Mouse (Mus musculus) layer of hippocampus, adult 9-10 months (tissue): ENCODE results near the gene Ppp1r1b.
A peak's percentile ranks its signal among the peaks of the same experiment; 100 is the strongest.

Experiments used
- DNase-seq: peaks from one replicate; pipeline ENCODE4 v3.0.0; 2022; ENCODE audit warnings: low spot score

Gene Ppp1r1b

DNA sequence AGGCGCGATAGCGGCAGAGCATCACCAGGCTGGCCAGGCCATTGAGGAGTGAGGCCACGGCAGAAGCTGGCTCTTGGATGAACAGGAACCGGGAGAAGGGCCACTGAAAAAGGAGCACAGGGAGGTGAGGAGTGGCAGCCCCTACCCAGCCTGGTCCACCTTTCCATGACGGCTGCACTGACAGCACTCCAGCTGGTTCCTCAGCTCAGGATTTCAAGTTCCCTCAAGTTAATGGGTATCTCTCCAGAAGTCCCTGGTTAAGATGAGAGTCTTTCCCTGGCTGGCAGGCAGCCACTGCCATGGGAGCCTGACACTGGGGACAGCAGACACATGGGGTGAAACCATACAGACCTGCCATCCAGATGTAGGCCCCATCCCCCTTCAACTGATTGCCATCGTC, 49.7 kb downstream of the Ppp1r1b start:
- DNase-seq = no peak

DNA sequence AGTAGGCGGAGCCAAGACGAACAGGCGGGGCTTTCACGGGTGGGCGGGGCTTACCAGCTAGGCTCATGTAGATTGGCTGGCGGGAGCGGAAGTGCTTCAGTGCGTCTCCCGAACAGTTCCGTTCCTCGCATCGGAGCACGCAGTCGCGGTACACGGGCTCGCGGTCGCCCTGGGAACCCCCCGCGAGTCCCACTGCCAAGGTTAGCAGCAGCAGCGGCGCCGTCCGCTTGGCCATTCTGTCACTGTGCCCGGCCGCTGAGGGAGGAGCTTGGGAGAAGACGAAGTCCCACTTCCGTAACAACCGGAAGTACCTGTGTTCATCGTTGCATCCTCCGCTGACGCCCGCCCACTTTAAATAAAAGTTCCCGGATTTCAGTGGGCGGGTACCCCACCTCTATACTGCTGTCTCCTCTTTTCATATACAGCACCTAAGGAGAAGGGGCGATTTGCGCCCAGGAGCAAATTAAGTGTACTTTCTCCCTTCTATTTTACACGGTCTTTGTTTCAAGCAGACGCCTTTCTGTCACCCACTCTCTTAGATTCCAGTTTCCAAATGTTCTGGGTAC, 52.0 kb downstream of the Ppp1r1b start, which contains the start of gene Pgap3:
Pgap3 (minus strand) TSS at position 330 of the 566 bp plus-strand sequence.
- peak; percentile 82 for DNase-seq

DNA sequence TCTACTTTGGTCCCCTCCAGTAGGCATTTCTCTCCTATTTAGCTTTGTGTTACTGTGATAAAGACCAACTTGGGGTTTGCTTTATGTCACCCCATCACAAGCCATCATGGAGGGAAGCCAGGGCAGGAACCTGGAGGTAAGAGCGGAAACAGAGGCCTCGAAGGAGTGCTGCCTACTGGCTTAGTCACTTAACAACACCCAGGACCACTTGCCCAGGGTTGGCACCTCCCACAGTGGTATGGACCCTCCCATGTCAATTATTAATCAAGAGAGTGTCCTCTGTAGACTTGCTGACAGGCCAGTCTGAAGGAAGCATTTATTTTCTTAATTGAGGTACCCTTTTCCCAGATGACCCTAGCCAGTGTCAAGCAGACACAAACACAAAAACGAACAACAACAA, 52.6 kb downstream of the Ppp1r1b start:
- no peak for DNase-seq

DNA sequence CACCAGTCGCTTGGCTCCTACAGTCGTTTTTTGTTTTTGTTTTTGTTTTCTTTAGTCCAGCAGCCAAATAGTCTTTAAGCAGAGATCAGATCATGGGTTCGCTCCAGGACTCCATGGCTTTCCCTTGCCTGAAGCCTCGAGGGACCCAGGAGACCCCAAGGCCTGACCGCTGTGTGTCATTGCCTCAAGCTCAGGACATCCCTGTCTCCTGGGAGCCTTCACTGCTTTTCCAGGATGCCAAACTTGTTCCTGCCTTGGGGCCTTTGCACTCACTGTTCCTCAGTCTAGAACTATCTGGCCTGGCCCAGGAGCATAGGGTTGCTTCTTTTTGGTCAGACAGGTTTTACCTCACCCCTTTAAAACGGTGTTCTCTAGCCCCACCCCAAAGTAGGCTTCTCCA, 58.4 kb downstream of the Ppp1r1b start:
- no peak for DNase-seq
